Mouse (Mus musculus): Measurements from ENCODE around the gene Cstf1. TPM values are rescaled to one million over a fixed set of nuclear protein-coding genes. Genes with fewer than 3 reads are reported as not detected.
A peak's percentile ranks its signal among the peaks of the same experiment; 100 is the strongest.

Cstf1 gene
- polyA plus RNA-seq, 1 experiment, result 15.8 TPM

GRCm38 (mm10) chr2:172354761-172355160 is 15.7 kb upstream of the Cstf1 start:
- TF ChIP-seq CTCF (IDR thresholded peaks at IDR 0.05; ENCODE audit: control insufficient read depth, insufficient read depth, low read length) (no peak), POLR2A (IDR thresholded peaks at IDR 0.05; ENCODE audit: borderline replicate concordance, control insufficient read depth, low read depth, low read length) (no peak)
- peaks cover under 1% of the 10 kb centered on the region; the same call in 1 of the 2 replicates for H3K4me1 ChIP-seq (ENCODE audit: control insufficient read depth, insufficient read depth, low read length)
- H3K27ac ChIP-seq (ENCODE audit: control insufficient read depth, insufficient read depth, low read depth, low read length, poor library complexity), result no peak overlapping the region
- 90% methylated on average over 9 of the region's 9 CpGs for WGBS
- no peak overlapping the region for H3K4me3 ChIP-seq (replicated peaks; ENCODE audit: control insufficient read depth, low read depth, low read length)

DNA sequence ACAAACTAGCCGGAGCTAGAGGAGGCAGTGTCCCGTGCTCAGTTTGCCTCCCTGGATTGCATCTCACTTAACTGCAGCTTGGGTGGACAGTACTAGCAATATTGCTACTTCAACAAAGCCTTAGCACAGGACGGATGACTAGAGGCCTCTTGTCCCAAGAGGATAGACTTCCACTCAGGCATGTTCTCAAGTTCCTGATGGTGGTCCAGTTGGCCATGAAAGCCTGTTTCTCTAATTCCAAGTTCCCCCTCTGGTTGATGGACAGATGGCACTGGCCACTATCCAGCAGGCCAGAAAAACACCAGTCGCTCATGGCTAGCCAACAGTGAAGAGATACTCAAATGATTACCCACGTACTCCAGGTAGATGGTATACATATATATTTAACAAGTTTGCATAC is 14.6 kb upstream of the Cstf1 start:
- no peak overlapping the region for H3K4me3 ChIP-seq (replicated peaks; ENCODE audit: control insufficient read depth, low read depth, low read length)
- no peaks in the 10 kb centered on the region; the same call in 1 of the 2 replicates for H3K4me1 ChIP-seq (ENCODE audit: control insufficient read depth, insufficient read depth, low read length)
- WGBS, result 90% methylated on average over 5 of the region's 5 CpGs
- TF ChIP-seq CTCF (IDR thresholded peaks at IDR 0.05; ENCODE audit: control insufficient read depth, insufficient read depth, low read length), result no peak
- no peak for TF ChIP-seq POLR2A (IDR thresholded peaks at IDR 0.05; ENCODE audit: borderline replicate concordance, control insufficient read depth, low read depth, low read length)
- no peak overlapping the region for H3K27ac ChIP-seq (ENCODE audit: control insufficient read depth, insufficient read depth, low read depth, low read length, poor library complexity)

DNA sequence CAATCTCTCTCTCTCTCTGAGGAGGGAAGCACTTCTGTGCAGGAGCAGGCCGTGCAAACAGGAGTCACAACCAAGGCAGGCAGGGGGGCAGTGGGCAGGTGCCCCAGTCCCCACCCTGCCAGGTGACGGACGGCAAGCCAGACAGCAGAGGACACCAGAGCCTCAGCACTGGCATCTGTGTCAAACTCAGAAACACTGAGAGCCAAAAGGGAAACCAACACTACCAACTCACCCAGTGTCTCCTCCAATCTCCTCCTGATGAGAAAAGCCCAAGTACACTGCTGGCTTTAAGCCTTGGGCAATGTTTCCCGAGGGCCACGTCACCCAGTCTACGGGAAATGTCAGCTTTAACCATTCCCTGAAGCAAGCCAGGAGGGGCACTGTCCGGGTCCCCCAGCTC is 7.3 kb upstream of the Cstf1 start:
- 91% methylated on average over 7 of the region's 7 CpGs for WGBS
- H3K27ac ChIP-seq (ENCODE audit: control insufficient read depth, insufficient read depth, low read depth, low read length, poor library complexity), result no peak overlapping the region
- H3K4me1 ChIP-seq (ENCODE audit: control insufficient read depth, insufficient read depth, low read length), result no peaks in the 10 kb centered on the region
- no peak overlapping the region for H3K4me3 ChIP-seq (replicated peaks; ENCODE audit: control insufficient read depth, low read depth, low read length)
- TF ChIP-seq CTCF (IDR thresholded peaks at IDR 0.05; ENCODE audit: control insufficient read depth, insufficient read depth, low read length) (no peak), POLR2A (IDR thresholded peaks at IDR 0.05; ENCODE audit: borderline replicate concordance, control insufficient read depth, low read depth, low read length) (no peak)

GRCm38 (mm10) chr2:172371258-172371657 is 777 bp downstream of the Cstf1 start:
- TF ChIP-seq POLR2A (IDR thresholded peaks at IDR 0.05; ENCODE audit: borderline replicate concordance, control insufficient read depth, low read depth, low read length) (no peak), CTCF (IDR thresholded peaks at IDR 0.05; ENCODE audit: control insufficient read depth, insufficient read depth, low read length) (no peak)
- H3K4me1 ChIP-seq (ENCODE audit: control insufficient read depth, insufficient read depth, low read length), result no peaks in the 10 kb centered on the region; the same call in 1 of the 2 replicates
- peak overlapping the region; percentile 92 for H3K4me3 ChIP-seq (replicated peaks; ENCODE audit: control insufficient read depth, low read depth, low read length)
- peak overlapping the region; percentile 27; the same call in 1 of the 2 replicates for H3K27ac ChIP-seq (ENCODE audit: control insufficient read depth, insufficient read depth, low read depth, low read length, poor library complexity)
- WGBS, result under 1% methylated on average over 11 of the region's 11 CpGs

- 85% methylated on average over 4 of the region's 4 CpGs for WGBS
- Histone ChIP-seq H3K27ac (ENCODE audit: control insufficient read depth, insufficient read depth, low read depth, low read length, poor library complexity) (no peak overlapping the region), H3K4me1 (ENCODE audit: control insufficient read depth, insufficient read depth, low read length) (peaks cover 5% of the 10 kb centered on the region; the same call in 1 of the 2 replicates), H3K4me3 (replicated peaks; ENCODE audit: control insufficient read depth, low read depth, low read length) (no peak overlapping the region)
- TF ChIP-seq POLR2A (IDR thresholded peaks at IDR 0.05; ENCODE audit: borderline replicate concordance, control insufficient read depth, low read depth, low read length) (no peak), CTCF (IDR thresholded peaks at IDR 0.05; ENCODE audit: control insufficient read depth, insufficient read depth, low read length) (no peak)
Measured at GRCm38 (mm10) chr2:172376551-172376950, 6.1 kb downstream of the Cstf1 start.

DNA sequence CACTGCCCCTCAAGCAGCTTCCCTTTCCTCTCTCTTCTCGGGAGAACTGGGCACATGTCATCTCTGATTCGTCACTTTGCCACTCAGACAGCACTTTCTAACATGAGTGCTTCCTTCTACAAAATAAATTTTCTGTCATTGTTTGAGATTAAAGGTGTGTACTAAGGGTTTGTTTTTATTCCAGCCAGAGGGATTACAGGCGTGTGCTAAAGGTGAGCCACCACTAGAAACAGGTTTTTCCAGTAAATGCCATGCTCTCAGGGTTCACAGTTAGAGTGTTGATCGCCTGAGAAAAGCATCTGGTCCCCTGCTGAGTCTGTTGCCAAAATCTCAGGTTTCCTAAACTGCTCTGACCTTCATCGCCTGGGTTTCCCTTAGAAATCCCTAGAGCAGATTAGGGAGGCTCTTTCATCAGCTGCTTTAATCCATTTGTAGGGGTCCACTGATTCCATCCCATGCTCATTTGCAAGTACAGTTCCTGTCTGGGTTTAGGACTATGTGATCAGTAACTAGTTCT is 6.6 kb downstream of the Cstf1 start:
- 69% methylated on average over 5 of the region's 5 CpGs for WGBS
- Histone ChIP-seq H3K4me3 (replicated peaks; ENCODE audit: control insufficient read depth, low read depth, low read length) (no peak overlapping the region), H3K4me1 (ENCODE audit: control insufficient read depth, insufficient read depth, low read length) (peaks cover 5% of the 10 kb centered on the region; the same call in 1 of the 2 replicates), H3K27ac (ENCODE audit: control insufficient read depth, insufficient read depth, low read depth, low read length, poor library complexity) (no peak overlapping the region)
- no peak for TF ChIP-seq CTCF (IDR thresholded peaks at IDR 0.05; ENCODE audit: control insufficient read depth, insufficient read depth, low read length)
- TF ChIP-seq POLR2A (IDR thresholded peaks at IDR 0.05; ENCODE audit: borderline replicate concordance, control insufficient read depth, low read depth, low read length), result no peak

GRCm38 (mm10) chr2:172378332-172378731 is 7.9 kb downstream of the Cstf1 start:
- 39% methylated on average over 7 of the region's 7 CpGs for WGBS
- Histone ChIP-seq H3K27ac (ENCODE audit: control insufficient read depth, insufficient read depth, low read depth, low read length, poor library complexity) (no peak overlapping the region), H3K4me3 (replicated peaks; ENCODE audit: control insufficient read depth, low read depth, low read length) (no peak overlapping the region), H3K4me1 (ENCODE audit: control insufficient read depth, insufficient read depth, low read length) (peaks cover 6% of the 10 kb centered on the region; the same call in 1 of the 2 replicates)
- no peak for TF ChIP-seq POLR2A (IDR thresholded peaks at IDR 0.05; ENCODE audit: borderline replicate concordance, control insufficient read depth, low read depth, low read length)
- peak; percentile 95 for TF ChIP-seq CTCF (IDR thresholded peaks at IDR 0.05; ENCODE audit: control insufficient read depth, insufficient read depth, low read length)

DNA sequence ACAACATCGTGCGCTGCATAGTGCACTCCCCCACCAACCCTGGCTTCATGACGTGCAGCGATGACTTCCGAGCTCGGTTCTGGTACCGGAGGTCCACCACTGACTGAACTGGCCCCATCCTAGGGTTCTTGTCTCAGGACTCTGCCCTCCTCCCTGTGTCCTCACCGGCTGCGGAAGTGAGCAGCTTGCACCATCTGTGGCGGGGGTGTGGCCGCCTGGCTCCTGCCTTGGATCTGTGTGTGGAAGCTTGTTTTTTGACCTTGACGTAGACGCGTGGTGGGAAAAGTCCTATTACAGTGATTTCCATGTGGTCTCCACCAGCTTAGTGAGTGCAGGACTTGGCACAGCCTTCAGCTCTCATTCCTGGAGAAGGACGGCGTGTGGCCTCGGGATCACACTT is 10.0 kb downstream of the Cstf1 start:
- no peak for TF ChIP-seq POLR2A (IDR thresholded peaks at IDR 0.05; ENCODE audit: borderline replicate concordance, control insufficient read depth, low read depth, low read length)
- TF ChIP-seq CTCF (IDR thresholded peaks at IDR 0.05; ENCODE audit: control insufficient read depth, insufficient read depth, low read length), result no peak
- H3K4me1 ChIP-seq (ENCODE audit: control insufficient read depth, insufficient read depth, low read length), result peaks cover 10% of the 10 kb centered on the region
- 77% methylated on average over 17 of the region's 17 CpGs for WGBS
- peak overlapping the region; percentile 6; the same call in 1 of the 2 replicates for H3K27ac ChIP-seq (ENCODE audit: control insufficient read depth, insufficient read depth, low read depth, low read length, poor library complexity)
- no peak overlapping the region for H3K4me3 ChIP-seq (replicated peaks; ENCODE audit: control insufficient read depth, low read depth, low read length)

DNA sequence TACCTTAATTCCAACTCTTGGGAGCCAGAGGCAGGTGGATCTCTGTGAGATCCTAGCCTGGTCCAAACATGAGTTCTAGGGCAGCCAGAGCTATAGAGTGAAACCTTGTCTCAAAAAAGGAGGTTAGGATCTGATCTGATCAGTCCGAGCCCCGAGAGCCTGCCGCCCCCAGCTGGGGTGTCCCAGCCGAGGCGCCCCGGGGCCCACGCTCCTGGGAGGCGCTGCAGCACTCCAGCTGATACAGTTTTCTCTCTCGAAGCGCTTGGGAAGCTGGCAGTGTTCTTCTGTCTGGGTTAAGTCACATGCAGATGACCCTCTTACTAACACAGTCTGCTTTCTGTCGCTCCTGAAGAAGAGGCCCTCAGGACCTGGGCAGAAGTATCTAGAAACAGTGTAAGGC is 10.9 kb downstream of the Cstf1 start:
- H3K4me3 ChIP-seq (replicated peaks; ENCODE audit: control insufficient read depth, low read depth, low read length), result no peak overlapping the region
- WGBS, result 80% methylated on average over 11 of the region's 11 CpGs

More for the DNA sequence above, 10.9 kb downstream of the Cstf1 start:
- H3K27ac ChIP-seq (ENCODE audit: control insufficient read depth, insufficient read depth, low read depth, low read length, poor library complexity), result peak overlapping the region; percentile 3
- peaks cover 10% of the 10 kb centered on the region for H3K4me1 ChIP-seq (ENCODE audit: control insufficient read depth, insufficient read depth, low read length)
- TF ChIP-seq CTCF (IDR thresholded peaks at IDR 0.05; ENCODE audit: control insufficient read depth, insufficient read depth, low read length), result no peak
- TF ChIP-seq POLR2A (IDR thresholded peaks at IDR 0.05; ENCODE audit: borderline replicate concordance, control insufficient read depth, low read depth, low read length), result no peak

All from bone marrow, adult 2 months (tissue).